Mouse (Mus musculus): ENCODE measurements around the gene Rdm1.
"Not testable (repeated sequence)": the region's sequence is repeated elsewhere in the genome, so short reads cannot be mapped to it uniquely, and the experiment has no call there.

The Rdm1 gene

DNA sequence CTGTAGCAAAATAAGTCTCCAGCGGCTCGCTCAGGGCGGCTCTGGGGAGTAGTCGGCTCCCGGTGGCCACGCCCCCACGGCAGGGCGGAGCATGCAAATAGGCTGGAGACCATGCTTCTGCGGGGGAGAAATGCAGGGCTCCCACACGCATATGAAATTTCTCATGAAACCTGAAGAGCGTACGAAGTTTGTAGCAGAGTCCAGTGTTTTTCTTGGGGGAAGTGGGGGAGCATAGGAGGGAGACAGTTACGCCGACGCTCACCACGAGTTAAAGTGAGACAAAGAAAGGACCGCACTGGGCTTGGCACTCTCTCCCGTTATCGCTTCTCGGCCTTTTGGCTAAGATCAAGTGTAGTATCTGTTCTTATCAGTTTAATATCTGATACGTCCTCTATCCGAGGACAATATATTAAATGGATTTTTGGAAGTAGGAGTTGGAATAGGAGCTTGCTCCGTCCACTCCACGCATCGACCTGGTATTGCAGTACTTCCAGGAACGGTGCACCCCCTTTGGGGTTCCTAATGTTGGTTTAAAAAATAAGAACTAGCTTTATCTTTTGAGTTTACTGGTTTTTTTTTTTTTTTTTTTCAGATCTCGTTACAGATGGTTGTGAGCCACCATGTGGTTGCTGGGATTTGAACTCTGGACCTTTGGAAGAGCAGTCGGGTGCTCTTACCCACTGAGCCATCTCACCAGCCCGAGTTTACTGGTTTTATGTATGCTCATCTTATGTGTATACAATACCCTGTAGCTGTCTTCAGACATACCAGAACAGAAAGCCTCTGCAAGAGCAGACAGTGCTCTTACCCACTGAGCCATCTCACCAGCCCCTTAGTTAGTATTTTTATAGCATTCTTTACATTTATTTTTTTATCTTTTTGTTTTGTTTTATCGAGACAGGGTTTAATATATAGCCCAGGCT lies 22.2 kb upstream of the Rdm1 start:
- ChIA-PET CTCF (interaction anchor here in 3 of 4 experiments (0.6 to 1.8 kb wide), 5 partner anchors 14 to 38 kb away, joined by 3 to 7 read pairs (median 5); no protein-coding TSS in a partner anchor), POLR2A (interaction anchor here (0.6 to 47.2 kb wide), 98 partner anchors 9 to 984 kb away, joined by 3 to 978 read pairs (median 5); partner anchors contain the start of genes Rdm1 (in 4 of the 4), Tmem106a (in 4 of the 4), Nbr1 (in 3 of the 4) and Arl4d (in 2 of the 4))

DNA sequence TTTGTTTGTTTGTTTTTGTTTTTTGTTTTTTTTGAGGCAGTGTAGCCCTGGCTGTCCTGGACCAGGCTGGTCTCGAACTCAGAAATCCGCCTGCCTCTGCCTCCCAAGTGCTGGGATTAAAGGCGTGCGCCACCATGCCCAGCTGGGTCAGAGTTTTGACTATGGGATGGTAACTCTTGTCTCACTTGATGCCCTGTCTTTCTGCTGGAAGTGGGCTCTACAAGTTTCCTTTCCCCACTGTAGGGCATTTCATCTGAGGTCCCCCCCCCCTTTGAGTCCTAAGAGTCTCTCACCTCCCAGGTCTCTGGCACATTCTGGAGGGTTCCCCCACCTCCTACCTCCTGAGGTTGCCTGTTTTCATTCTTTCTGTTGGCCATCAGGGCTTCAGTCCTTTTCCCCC lies 19.9 kb upstream of the Rdm1 start:
- CTCF ChIA-PET: not testable (repeated sequence)
- POLR2A ChIA-PET: interaction anchor here in 3 of 4 experiments (0.7 to 2.0 kb wide), 5 partner anchors 19 to 1309 kb away, joined by 3 to 5 read pairs (median 4); partner anchors contain the start of gene Tmem106a (in 1 of the 3)

DNA sequence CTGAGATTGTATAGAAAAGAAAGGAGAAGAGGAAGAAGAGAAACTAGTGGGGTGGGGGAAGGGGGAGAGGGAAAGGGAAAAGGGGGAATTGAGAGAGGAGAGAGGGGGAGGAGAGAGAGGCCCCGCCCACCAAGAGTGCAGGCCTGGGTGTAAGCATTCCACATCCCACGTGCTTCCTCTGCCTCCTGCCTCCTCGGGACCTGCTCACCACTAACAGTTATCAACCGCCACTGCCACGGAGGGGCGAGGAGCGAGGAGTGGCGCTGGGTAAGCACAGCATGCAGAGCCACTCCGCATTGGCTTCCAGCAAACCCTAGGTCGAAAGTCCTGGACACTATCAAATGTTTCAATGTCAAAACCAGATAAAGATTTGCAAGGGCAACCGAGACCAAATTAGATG lies 16.6 kb upstream of the Rdm1 start:
- CTCF ChIA-PET: no interaction called here
- POLR2A ChIA-PET: interaction anchor here in 3 of 4 experiments (0.5 to 6.7 kb wide), 12 partner anchors 11 to 58 kb away, joined by 3 to 85 read pairs (median 4); partner anchors contain the start of gene Rdm1 (in 3 of the 3)

DNA sequence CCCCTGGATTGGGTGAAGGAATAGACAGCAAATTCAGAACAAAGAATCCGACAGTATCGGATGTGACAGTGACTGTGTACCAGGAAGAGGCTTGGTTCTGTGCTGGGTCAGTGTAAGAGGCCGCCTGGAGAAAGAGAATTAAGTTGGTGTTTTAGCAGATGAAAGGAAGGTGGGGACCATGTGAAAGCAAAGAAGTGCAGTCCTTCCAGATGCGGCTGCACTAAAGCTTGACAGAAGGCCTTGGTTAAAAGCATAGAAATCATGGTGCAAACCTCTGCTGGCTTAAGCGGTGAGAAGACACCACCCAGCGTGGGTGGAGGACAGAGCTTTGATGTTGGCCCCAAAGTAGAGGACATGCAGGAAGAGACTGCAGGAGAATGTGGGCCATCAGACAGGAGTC lies 13.4 kb upstream of the Rdm1 start:
- ChIA-PET CTCF (interaction anchor here in 1 of 4 experiments (0.9 to 1.0 kb wide), 2 partner anchors 8 to 37 kb away, joined by 4 to 5 read pairs; no protein-coding TSS in a partner anchor), POLR2A (interaction anchor here (0.6 to 6.7 kb wide), 49 partner anchors 9 to 1247 kb away, joined by 3 to 85 read pairs (median 5); partner anchors contain the start of genes Rdm1 (in 4 of the 4), Gm11634 (in 2 of the 4), Nbr1 (in 2 of the 4) and Rnd2 (in 2 of the 4))

DNA sequence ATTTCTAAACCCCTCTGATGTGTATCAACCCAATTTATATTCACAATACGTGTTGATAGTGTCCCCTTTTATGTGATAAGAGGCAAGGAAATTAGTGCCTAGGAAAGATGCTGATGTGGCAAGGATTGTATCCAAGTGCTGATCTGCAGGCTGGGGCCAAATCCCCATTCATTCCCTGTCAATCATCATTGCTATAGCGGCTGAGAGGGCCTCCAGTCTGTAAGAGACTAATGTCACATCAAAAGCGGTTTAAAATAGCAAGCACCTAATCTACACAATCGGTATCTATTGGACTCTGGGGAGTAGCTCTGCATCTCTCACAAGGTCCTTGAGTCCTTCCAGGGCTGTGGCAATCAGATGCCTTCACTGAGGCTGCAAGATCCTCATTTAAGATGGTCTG lies 12.9 kb upstream of the Rdm1 start:
- CTCF ChIA-PET: no interaction called here
- POLR2A ChIA-PET: interaction anchor here (0.9 to 6.7 kb wide), 28 partner anchors 8 to 172 kb away, joined by 3 to 85 read pairs (median 6); partner anchors contain the start of genes Rdm1 (in 4 of the 4), Nbr1 (in 2 of the 4), Brca1 (in 1 of the 4) and Rnd2 (in 1 of the 4)

DNA sequence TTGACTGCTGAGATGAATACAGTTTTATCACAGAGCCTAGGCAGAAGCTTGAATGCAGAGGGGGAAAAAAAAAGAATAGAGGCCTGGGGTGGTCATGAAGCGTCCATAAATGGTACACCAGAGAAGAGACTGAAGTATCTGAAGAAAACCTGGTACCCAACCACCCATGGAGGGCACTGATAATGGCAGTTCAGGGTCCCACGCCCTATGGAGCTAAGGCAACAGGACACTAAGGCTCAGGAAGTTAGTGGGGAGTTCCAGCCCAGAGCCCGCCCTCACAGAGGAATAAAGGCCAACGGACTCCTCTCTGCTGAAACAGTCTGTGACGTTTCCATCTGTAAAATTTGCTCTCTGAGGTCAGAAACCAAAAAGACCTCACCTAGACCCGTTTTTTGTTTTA lies 11.6 kb upstream of the Rdm1 start:
- CTCF ChIA-PET: interaction anchor here in 1 of 4 experiments (1.2 kb wide), 1 partner anchor 12 kb away, joined by 3 read pairs; no protein-coding TSS in a partner anchor
- POLR2A ChIA-PET: interaction anchor here (0.8 to 6.7 kb wide), 20 partner anchors 7 to 173 kb away, joined by 3 to 85 read pairs (median 6); partner anchors contain the start of genes Rdm1 (in 2 of the 4) and Rpl27 (in 1 of the 4)

DNA sequence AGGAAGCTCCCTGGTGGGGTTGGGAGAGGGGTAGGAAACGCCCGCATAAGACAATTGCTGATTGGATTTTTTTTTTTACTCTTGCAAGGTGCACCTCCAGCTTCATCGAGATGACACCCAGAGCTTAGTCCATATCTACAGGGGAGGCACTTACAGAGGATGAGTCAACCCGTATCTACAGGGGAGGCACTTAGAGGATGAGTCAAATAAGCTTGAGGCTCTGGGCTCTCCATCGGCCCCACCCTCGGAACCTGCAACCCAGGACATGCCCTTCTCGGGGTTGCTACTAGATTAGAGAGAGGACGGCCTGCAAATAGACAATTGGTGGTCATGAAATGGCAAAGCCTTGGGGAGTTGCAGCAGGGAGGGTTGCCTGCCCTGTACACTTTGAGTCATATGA lies 10.9 kb upstream of the Rdm1 start:
- ChIA-PET CTCF (interaction anchor here in 2 of 4 experiments (0.6 to 1.2 kb wide), 2 partner anchors 12 to 789 kb away, joined by 3 read pairs; no protein-coding TSS in a partner anchor), POLR2A (interaction anchor here (0.6 to 6.7 kb wide), 25 partner anchors 8 to 190 kb away, joined by 3 to 85 read pairs (median 5); partner anchors contain the start of genes Rdm1 (in 2 of the 4) and Rpl27 (in 1 of the 4))

DNA sequence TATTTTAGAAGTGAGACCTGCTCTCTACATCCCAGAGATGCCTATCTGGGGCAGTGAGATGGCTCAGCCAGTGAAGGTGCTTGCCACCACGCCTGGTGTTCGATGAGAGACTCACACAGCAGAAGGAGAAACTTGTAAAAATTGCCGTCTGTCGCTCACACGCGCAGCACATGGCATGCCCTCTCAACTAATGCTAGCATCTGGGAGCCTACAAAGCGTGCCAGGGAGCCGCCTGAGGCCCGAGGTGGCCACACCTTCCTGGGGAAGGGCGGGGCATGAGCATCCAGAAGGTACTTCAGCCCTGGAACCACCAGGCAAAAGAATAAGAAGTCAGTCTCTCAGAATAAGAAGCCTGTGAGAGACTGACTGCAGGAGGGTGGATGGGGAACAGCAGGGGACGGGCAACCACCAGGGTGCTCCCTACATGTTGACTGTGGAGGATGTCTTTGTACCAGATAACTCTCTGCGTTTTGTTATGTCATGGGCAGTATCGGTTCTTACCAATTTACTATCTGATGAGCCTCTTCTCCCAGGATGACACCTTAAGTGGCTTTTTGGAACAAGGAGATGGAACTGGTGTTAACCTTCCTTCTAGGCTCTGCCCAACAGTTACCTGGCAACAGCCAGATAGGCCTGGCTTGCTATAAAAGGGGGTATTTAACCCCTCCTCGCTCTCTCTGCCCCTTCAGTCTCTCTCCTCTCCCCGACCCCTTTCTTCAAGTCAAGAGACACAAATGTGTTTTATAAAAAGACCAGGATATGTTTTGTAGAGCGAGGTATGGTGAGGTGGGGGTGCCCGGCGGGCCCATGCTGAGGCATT lies 9.8 kb upstream of the Rdm1 start:
- POLR2A ChIA-PET: interaction anchor here (0.9 to 6.7 kb wide), 28 partner anchors 9 to 116 kb away, joined by 3 to 85 read pairs (median 6); partner anchors contain the start of genes Rdm1 (in 4 of the 4) and Dhx8 (in 1 of the 4)
- CTCF ChIA-PET: interaction anchor here in 1 of 4 experiments (0.9 kb wide), 1 partner anchor 115 kb away, joined by 3 read pairs; the partner anchor contains the start of gene Dhx8

DNA sequence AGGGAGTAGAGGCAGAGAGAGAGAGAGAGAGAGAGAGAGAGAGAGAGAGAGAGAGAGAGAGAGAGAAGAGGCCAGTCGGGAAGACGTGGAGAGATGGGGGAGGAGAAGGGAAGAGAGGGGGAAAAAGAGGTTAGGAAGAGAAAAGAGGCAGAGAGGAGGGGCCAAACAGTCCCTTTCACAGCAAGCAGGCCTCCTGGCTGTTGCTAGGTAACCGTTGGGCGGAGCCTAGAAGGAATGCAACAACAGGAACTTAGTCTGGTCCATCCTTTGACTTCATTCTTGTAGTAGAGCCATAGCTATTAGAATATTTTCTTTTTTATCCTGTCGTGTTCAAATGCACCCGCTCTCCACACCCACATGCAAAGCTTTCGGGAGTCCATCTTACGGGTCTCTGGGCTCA lies 9.1 kb upstream of the Rdm1 start:
- POLR2A ChIA-PET: interaction anchor here (0.6 to 2.7 kb wide), 29 partner anchors 9 to 176 kb away, joined by 3 to 47 read pairs (median 5); partner anchors contain the start of genes Rdm1 (in 4 of the 4), Dhx8 (in 1 of the 4), Gm11634 (in 1 of the 4) and Rpl27 (in 1 of the 4)
- CTCF ChIA-PET: interaction anchor here in 3 of 4 experiments (0.6 to 1.1 kb wide), 4 partner anchors 42 to 115 kb away, joined by 3 read pairs; partner anchors contain the start of gene Dhx8 (in 2 of the 3)

DNA sequence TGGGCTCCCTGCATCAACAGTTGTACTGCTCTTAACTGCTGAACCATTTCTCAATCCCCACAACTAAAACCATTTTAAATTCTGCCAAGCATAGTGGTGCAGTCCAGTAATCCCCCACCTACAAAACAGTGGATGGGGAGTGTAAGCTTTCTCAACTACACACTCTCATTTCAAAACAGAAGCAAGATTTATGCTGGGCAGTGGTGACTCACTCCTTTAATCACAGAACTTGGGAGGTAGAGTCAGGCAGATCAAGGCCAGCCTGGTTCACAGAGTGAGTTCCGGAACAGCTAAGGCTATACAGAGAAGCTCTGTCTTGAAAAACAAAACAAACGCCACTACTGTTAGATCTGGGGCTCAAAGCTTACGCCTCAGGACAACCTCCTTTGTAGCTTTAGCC lies 8.4 kb upstream of the Rdm1 start:
- ChIA-PET POLR2A (interaction anchor here (0.9 to 2.7 kb wide), 29 partner anchors 8 to 114 kb away, joined by 3 to 47 read pairs (median 5); partner anchors contain the start of genes Rdm1 (in 4 of the 4), Dhx8 (in 1 of the 4) and Gm11634 (in 1 of the 4)), CTCF (interaction anchor here in 2 of 4 experiments (0.9 to 1.1 kb wide), 2 partner anchors 42 to 114 kb away, joined by 3 read pairs; partner anchors contain the start of gene Dhx8 (in 1 of the 2))

DNA sequence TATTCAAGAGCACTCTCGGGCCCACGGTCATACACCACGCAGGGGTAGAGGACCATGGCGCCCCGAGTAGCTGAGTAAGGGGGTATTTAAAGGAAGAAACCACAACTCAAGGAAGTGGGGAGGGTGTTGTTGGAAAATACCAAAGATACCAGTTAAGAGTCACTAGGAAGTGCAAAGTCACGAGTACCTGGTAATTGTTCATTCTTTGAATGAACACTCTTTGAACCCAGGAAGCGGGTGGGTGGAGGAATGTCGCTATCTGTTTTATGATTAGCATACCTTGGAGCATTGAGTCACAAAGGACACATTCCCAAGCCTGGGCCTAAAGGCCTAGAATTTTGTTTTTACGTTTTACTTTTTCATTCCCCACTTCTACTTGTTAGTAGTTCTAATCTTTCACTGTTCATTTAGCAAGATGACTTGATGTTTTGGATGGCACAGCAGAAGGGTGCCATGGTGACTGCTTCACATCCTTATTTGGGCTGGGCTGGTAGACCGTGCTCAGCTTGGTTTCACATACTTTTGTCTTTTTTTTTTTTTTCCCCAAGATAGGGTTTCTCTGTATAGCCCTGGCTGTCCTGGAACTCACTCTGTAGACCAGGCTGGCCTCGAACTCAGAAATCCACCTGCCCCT lies 6.9 kb upstream of the Rdm1 start:
- POLR2A ChIA-PET: interaction anchor here in 2 of 4 experiments (0.6 to 8.6 kb wide), 7 partner anchors 7 to 1273 kb away, joined by 3 to 145 read pairs (median 4); partner anchors contain the start of gene Rdm1 (in 1 of the 2)
- CTCF ChIA-PET: interaction anchor here in 1 of 4 experiments (0.7 kb wide), 1 partner anchor 689 kb away, joined by 3 read pairs; no protein-coding TSS in a partner anchor

DNA sequence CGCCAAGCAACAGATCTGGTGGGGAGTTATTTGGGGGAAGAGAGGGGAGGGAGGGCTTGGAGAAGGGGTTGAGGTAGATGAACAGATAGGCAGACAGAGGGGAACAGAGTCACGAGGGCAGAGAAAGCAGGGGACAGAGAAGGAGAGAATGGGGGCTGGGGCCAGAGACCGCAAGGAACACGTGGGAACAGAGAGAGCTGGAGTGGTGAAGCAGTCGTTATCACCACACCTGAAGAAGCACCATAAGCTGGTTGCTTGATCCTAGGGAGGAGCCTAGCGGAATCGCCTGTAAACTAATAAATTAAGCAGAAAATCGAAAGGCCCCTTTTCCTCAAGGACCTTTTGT lies 373 bp upstream of the Rdm1 start:
- POLR2A ChIA-PET: interaction anchor here (0.5 to 9.6 kb wide), 68 partner anchors 8 to 646 kb away, joined by 3 to 328 read pairs (median 14); partner anchors contain the start of genes Dhx8 (in 3 of the 4), Arl4d (in 2 of the 4), Brca1 (in 2 of the 4) and Nbr1 (in 2 of the 4)
- CTCF ChIA-PET: interaction anchor here in 1 of 4 experiments (1.6 kb wide), 1 partner anchor 13 kb away, joined by 5 read pairs; no protein-coding TSS in a partner anchor

DNA sequence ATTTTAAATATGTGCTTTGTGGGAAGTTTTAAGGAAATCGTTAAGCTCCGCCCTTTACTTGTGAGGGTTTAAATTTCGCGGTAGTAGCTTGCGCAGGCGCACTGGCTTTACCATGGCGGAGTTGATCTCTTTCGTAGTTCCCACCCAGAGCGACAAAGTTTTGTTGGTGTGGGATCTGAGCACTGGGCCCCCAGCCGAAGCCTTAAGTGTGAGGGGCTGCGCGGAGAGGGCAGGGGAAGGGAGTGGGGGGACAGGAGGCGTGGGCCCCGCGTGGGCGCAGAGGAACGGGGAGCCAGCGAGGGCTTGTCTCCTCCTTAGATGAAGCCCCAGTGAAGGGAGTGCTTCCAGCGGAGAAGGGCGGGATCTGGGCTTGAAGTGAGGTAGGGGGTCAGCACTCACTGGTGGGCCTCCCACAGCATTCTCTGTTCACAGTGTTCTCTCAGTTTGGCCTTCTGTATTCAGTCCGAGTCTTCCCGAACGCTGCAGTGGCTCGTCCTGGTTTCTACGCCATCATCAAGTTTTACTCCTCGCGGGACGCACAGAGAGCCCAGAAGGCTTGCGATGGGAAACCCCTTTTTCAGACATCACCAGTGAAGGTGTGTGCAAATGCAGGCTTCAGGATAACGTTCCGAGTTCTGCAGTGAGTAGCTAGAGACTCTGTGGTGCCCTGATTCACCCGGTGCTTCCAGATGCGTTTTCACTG lies 1.0 kb downstream of the Rdm1 start:
- CTCF ChIA-PET: interaction anchor here (0.5 to 1.6 kb wide), 12 partner anchors 12 to 806 kb away, joined by 3 to 5 read pairs (median 3); partner anchors contain the start of gene Dhx8 (in 1 of the 4)
- POLR2A ChIA-PET: interaction anchor here (0.6 to 9.6 kb wide), 112 partner anchors 8 to 1486 kb away, joined by 3 to 328 read pairs (median 7); partner anchors contain the start of genes Dhx8 (in 4 of the 4), Tmem106a (in 3 of the 4), Arl4d (in 2 of the 4) and Brca1 (in 2 of the 4)

DNA sequence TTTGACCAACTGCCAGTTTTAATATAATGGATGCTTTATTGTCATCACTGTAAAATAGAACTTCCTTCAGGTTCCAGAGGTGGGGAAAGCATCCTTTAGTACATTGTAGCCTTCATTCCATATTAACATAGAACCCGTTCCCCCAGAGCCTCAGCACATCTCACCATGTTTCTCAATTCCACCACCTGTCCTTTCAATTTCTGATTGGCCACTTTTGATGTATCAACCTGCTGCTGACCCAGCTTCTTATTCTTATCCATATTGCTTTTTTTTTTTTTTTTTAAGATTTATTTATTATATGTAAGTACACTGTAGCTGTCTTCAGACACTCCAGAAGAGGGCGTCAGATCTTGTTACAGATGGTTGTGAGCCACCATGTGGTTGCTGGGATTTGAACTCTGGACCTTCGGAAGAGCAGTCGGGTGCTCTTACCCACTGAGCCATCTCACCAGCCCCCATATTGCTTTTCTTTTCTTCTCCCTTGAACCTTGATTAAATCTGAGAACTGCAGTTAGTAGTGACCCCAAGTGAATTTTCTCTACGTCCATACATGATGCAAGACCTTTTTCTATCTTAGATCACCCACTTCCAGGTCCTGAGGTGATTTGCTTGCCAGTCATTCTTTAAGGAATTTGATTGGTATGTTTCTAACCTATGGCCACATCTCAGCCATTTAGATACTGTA lies 1.9 kb downstream of the Rdm1 start:
- ChIA-PET POLR2A (interaction anchor here (0.7 to 9.6 kb wide), 24 partner anchors 10 to 295 kb away, joined by 3 to 328 read pairs (median 26); partner anchors contain the start of genes Arl4d (in 2 of the 4) and Dhx8 (in 2 of the 4)), CTCF (interaction anchor here in 3 of 4 experiments (0.7 kb wide), 3 partner anchors 39 to 342 kb away, joined by 4 to 13 read pairs (median 4); no protein-coding TSS in a partner anchor)

DNA sequence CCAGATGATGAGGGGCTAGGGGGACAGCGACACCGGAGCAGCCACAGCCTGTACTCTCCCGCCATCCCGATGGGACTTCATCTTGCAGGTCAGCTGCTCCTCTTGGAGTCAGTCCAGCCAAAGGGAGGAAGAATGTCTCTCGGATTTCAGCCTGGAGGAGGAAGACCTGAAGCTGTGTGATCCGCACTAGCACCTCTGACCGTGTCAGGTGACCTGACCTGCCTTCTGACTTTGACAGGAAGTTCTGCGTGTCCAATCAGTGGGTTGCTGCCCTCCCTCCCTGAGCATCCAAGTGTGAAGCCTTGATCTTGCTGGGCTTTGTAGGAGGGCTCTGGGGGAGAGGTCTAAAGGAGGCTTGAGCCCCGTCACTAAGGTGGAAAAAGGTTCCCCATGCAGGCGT lies 8.7 kb downstream of the Rdm1 start:
- POLR2A ChIA-PET: interaction anchor here (0.8 to 15.7 kb wide), 28 partner anchors 7 to 97 kb away, joined by 3 to 388 read pairs (median 5); partner anchors contain the start of genes Rdm1 (in 4 of the 4), Arl4d (in 1 of the 4), Dhx8 (in 1 of the 4) and Tmem106a (in 1 of the 4)
- CTCF ChIA-PET: no interaction called here

Data from embryonic stem cell, embryonic (primary cell).